Mouse (Mus musculus) urinary bladder, postnatal 25 days (tissue): ENCODE data around the gene Nsf.
"Not testable (repeated sequence)": the region's sequence is repeated elsewhere in the genome, so short reads cannot be mapped to it uniquely, and the experiment has no call there.

Experiments
- DNase-seq: peaks from one replicate; pipeline ENCODE4 v3.0.0; 2022; ENCODE audit warnings: low spot score

Gene Nsf

GRCm38 (mm10) chr11:103892831-103893230, 61.0 kb downstream of the Nsf start:
- DNase-seq: no peak

GRCm38 (mm10) chr11:103891781-103892180, 62.1 kb downstream of the Nsf start:
- DNase-seq: no peak

GRCm38 (mm10) chr11:103890337-103891186, 63.3 kb downstream of the Nsf start:
- no peak for DNase-seq

GRCm38 (mm10) chr11:103887724-103888410, 66.0 kb downstream of the Nsf start:
- no peak for DNase-seq

- DNase-seq: no peak
Measured at GRCm38 (mm10) chr11:103884749-103885383, 69.0 kb downstream of the Nsf start.

GRCm38 (mm10) chr11:103883793-103884192, 70.1 kb downstream of the Nsf start:
- DNase-seq: no peak

- not testable (repeated sequence) for DNase-seq
Measured at GRCm38 (mm10) chr11:103879476-103879875, 74.4 kb downstream of the Nsf start.

- DNase-seq: no peak
Measured at GRCm38 (mm10) chr11:103878441-103878840, 75.4 kb downstream of the Nsf start.

GRCm38 (mm10) chr11:103870352-103870751, 83.5 kb downstream of the Nsf start:
- no peak for DNase-seq

GRCm38 (mm10) chr11:103867702-103868101, 86.2 kb downstream of the Nsf start:
- DNase-seq: no peak

GRCm38 (mm10) chr11:103865346-103865745, 88.5 kb downstream of the Nsf start:
- no peak for DNase-seq

GRCm38 (mm10) chr11:103864486-103864885, 89.4 kb downstream of the Nsf start:
- no peak for DNase-seq

GRCm38 (mm10) chr11:103862951-103863350, 90.9 kb downstream of the Nsf start:
- DNase-seq: no peak

- DNase-seq: no peak
Measured at GRCm38 (mm10) chr11:103859933-103860610, 93.8 kb downstream of the Nsf start.

- no peak for DNase-seq
Measured at GRCm38 (mm10) chr11:103858760-103859159, 95.1 kb downstream of the Nsf start.

- no peak for DNase-seq
Measured at GRCm38 (mm10) chr11:103856641-103857040, 97.2 kb downstream of the Nsf start.

GRCm38 (mm10) chr11:103854294-103854693, 99.6 kb downstream of the Nsf start:
- no peak for DNase-seq

- DNase-seq: no peak
Measured at GRCm38 (mm10) chr11:103853284-103853920, 100.5 kb downstream of the Nsf start.

- no peak for DNase-seq
Measured at GRCm38 (mm10) chr11:103852590-103853283, 101.1 kb downstream of the Nsf start.

GRCm38 (mm10) chr11:103848287-103848686, 105.6 kb downstream of the Nsf start:
- DNase-seq: no peak

GRCm38 (mm10) chr11:103840834-103841233, 113.0 kb downstream of the Nsf start:
- DNase-seq: no peak
